Mouse (Mus musculus) midbrain, postnatal 0 days (tissue): Measurements from ENCODE around the gene Comp. TPM values are rescaled to one million over a fixed set of nuclear protein-coding genes. Genes with fewer than 3 reads are reported as not detected.
A peak's percentile ranks its signal among the peaks of the same experiment; 100 is the strongest.

ENCODE experiments used
- ATAC-seq: fragments of 200-750 bp; cut with Nextera tagmentation; 2 replicates; pipeline ENCODE4 v1.8.0; 2017; ENCODE audit warnings: moderate number of reproducible peaks, mild to moderate bottlenecking, moderate TSS enrichment, moderate library complexity; ENCODE audit not compliant: low FRiP score
- DNase-seq: peaks from one replicate; pipeline ENCODE4 v3.0.0-alpha.2; 2015; ENCODE audit warnings: low spot score
- H3K27ac ChIP-seq: fragments of 300-500 bp; sonication (generic); 2 replicates; pipeline ENCODE4 v1.5.1; 2014; ENCODE audit warnings: low read depth, mild to moderate bottlenecking, low read length, mixed read lengths
- H3K27me3 ChIP-seq: fragments of 300-500 bp; sonication (generic); 2 replicates; pipeline ENCODE4 v1.6.1; 2014; ENCODE audit warnings: low read length, control low read depth, mixed read lengths; ENCODE audit not compliant: insufficient read depth
- H3K36me3 ChIP-seq: fragments of 300-500 bp; sonication (generic); 2 replicates; pipeline ENCODE4 v1.6.1; 2014; ENCODE audit warnings: low read length, control low read depth, mixed read lengths; ENCODE audit not compliant: insufficient read depth
- H3K4me1 ChIP-seq: fragments of 300-500 bp; sonication (generic); 2 replicates; pipeline ENCODE4 v1.6.1; 2014; ENCODE audit warnings: mild to moderate bottlenecking, control low read depth, antibody characterized with exemption, low read length, mixed read lengths; ENCODE audit not compliant: insufficient read depth
- H3K4me2 ChIP-seq: fragments of 300-500 bp; sonication (generic); 2 replicates; pipeline ENCODE4 v1.6.1; 2014; ENCODE audit warnings: low read depth, mild to moderate bottlenecking, low read length, mixed read lengths; ENCODE audit not compliant: poor library complexity, severe bottlenecking
- H3K4me3 ChIP-seq: fragments of 300-500 bp; sonication (generic); 2 replicates; pipeline ENCODE4 v1.5.1; 2014; ENCODE audit warnings: low read depth, mild to moderate bottlenecking, low read length, moderate library complexity
- H3K9ac ChIP-seq: fragments of 300-500 bp; sonication (generic); replicated peaks from 2 replicates; pipeline ENCODE4 v1.6.1; 2014; ENCODE audit warnings: mild to moderate bottlenecking, low read length, moderate library complexity, mixed read lengths; ENCODE audit not compliant: poor library complexity, severe bottlenecking
- H3K9me3 ChIP-seq: fragments of 300-500 bp; sonication (generic); 2 replicates; pipeline ENCODE4 v1.6.1; 2016; ENCODE audit warnings: low read length, control low read depth
- CTCF ChIP-seq: IDR thresholded peaks from 2 replicates; pipeline ENCODE4 v1.5.1; 2016; ENCODE audit warnings: antibody characterized with exemption, mild to moderate bottlenecking
- WGBS: fragments of 180-500 bp; shearing (Covaris S2); extraction: QIAGEN DNeasy Blood & Tissue Kit; methylation state at CpG from one replicate; pipeline ENCODE4 v1.1.7; 2014; 5-methylcytosine and 5-hydroxymethylcytosine counted together
- polyA plus RNA-seq: library from polyadenylated mRNA; unstranded; fragments of >200 nt; fragmentation: Nextera tagmentation; extraction: Ambion mirVana; gene quantifications from 2 replicates; pipeline ENCODE4 v1.2.1, GENCODE M21; 2015
- total RNA-seq: library from RNA; depleted of rRNA; stranded (reverse); fragments of >200 nt; gene quantifications from 2 replicates; pipeline ENCODE4 v1.2.3, GENCODE M21; 2014

Comp gene
- total and polyA plus RNA-seq, 2 experiments from 2014 or later, result 0.38 to 0.49 TPM

- ATAC-seq (peak; percentile 86), DNase-seq (peak; percentile 78)
- H3K4me2 ChIP-seq, result no peak overlapping the region
- H3K9ac ChIP-seq, result no peak overlapping the region
- H3K9me3 ChIP-seq, result no peaks in the 10 kb centered on the region
- WGBS, result 30% methylated on average over 52 of the region's 53 CpGs
- 0 out of 2 replicates have a peak, but pooled peaks cover 3% of the 10 kb centered on the region for H3K4me1 ChIP-seq
- TF ChIP-seq CTCF, result peak; percentile 61
- H3K27ac ChIP-seq, result peak overlapping the region; percentile 21
- peaks cover 60% of the 10 kb centered on the region for H3K36me3 ChIP-seq
- no peaks in the 10 kb centered on the region for H3K27me3 ChIP-seq
- no peak overlapping the region for H3K4me3 ChIP-seq
These were observed 42.5 kb upstream of the Comp start for GRCm38 (mm10) chr8:70330741-70331364.

GRCm38 (mm10) chr8:70331526-70331925 is 41.8 kb upstream of the Comp start:
- DNase-seq (no peak), ATAC-seq (no peak)
- Histone ChIP-seq H3K27ac (peak overlapping the region; percentile 21; the same call in 1 of the 2 replicates), H3K9ac (no peak overlapping the region), H3K9me3 (no peaks in the 10 kb centered on the region), H3K4me2 (no peak overlapping the region), H3K36me3 (peaks cover 67% of the 10 kb centered on the region), H3K4me1 (0 out of 2 replicates have a peak, but pooled peaks cover 3% of the 10 kb centered on the region), H3K4me3 (no peak overlapping the region), H3K27me3 (no peaks in the 10 kb centered on the region)
- no peak for TF ChIP-seq CTCF
- 52% methylated on average over 19 of the region's 19 CpGs for WGBS

DNA sequence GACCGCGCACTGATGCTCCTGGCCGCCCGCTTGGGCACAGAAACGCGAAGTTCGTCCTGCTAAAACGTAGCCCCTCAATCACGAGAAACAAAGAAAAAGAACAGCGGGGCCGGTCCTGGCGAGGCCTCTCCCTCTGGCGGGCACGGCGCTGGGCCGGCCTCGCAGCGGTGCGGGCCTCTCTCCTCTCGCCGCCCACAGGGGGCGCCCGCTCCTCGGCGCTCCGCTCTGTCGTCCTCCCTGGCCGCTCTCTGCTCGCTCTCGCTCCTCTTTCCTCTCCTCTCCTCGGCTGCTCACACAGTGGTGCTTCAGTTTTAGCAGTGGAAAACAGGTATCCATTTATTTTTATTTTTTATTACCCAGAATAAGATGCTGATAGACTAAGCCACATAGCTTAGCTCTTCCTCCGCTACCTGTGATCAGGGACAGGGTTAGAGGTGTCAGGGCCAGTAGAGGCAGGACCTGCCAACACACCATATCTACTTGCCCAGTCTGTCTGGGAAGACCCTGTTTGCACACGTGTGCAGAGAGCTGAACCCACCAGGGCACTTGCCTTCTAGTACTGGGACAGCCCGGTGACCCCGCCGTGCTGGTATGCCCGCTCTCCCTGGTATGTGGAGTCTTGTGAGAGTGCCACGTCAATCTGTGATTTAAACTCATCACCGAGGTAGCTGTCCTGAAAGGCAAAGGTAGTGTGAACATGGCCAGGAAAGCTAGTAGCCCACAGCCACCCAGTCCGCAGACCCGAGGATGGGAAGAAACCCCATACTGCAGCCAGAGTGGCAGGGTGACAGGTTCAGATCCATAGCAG is 41.1 kb upstream of the Comp start:
- Histone ChIP-seq H3K9me3 (no peaks in the 10 kb centered on the region), H3K4me3 (no peak overlapping the region), H3K27me3 (no peaks in the 10 kb centered on the region), H3K36me3 (peaks cover 75% of the 10 kb centered on the region), H3K9ac (no peak overlapping the region), H3K4me1 (0 out of 2 replicates have a peak, but pooled peaks cover 3% of the 10 kb centered on the region), H3K27ac (peak overlapping the region; percentile 64), H3K4me2 (no peak overlapping the region)
- ATAC-seq, result peak; percentile 71
- peak; percentile 85 for DNase-seq
- TF ChIP-seq CTCF, result peak; percentile 78
- 26% methylated on average over 40 of the region's 41 CpGs for WGBS

DNA sequence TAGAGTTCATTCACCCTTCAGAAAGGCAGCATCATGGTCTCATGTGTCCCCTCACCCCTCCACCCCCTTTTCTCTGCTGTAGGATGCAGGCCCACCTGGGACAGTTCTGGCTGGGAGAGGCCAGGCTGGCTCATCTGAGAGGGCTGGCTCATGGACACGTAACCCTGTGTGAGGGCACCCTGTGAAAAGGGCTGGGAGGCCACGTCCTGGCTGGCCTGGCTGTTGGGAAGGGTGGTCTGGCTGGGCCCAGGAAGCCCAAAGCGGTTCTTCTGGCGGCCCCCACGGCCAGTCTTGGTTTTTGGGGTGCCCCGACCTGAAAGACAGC is 40.5 kb upstream of the Comp start:
- DNase-seq, result no peak

DNA sequence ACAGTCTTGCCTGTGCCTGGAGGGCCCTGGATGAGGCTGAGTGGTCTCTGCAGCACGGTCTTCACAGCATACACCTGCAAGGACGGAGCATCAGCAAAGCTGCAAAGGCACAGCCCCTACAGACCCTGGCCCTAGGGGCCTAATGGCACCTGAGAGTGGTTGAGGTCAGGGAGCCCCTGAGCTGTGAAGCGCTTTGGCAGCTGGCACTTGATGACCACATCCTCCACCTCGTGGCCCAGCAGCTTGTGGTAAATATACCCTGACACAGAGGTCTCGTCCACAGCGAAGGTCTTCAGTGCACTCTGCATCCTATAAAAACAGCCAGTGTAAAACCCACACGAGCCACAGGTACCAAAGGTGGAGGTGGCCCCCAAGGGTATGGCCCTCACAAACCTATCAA is 34.4 kb upstream of the Comp start:
- Histone ChIP-seq H3K4me2 (no peak overlapping the region), H3K4me1 (no peaks in the 10 kb centered on the region), H3K36me3 (peaks cover 94% of the 10 kb centered on the region), H3K9ac (no peak overlapping the region), H3K9me3 (no peaks in the 10 kb centered on the region), H3K27ac (no peak overlapping the region), H3K27me3 (no peaks in the 10 kb centered on the region), H3K4me3 (no peak overlapping the region)
- DNase-seq (no peak), ATAC-seq (no peak)
- TF ChIP-seq CTCF, result no peak
- WGBS, result 95% methylated on average over 7 of the region's 7 CpGs

More for the DNA sequence above, 40.5 kb upstream of the Comp start:
- WGBS, result 96% methylated on average over 6 of the region's 6 CpGs
- Histone ChIP-seq H3K4me2 (no peak overlapping the region), H3K9me3 (no peaks in the 10 kb centered on the region), H3K27ac (no peak overlapping the region), H3K36me3 (peaks cover 76% of the 10 kb centered on the region), H3K4me3 (no peak overlapping the region), H3K9ac (no peak overlapping the region), H3K4me1 (0 out of 2 replicates have a peak, but pooled peaks cover 3% of the 10 kb centered on the region), H3K27me3 (no peaks in the 10 kb centered on the region)
- ATAC-seq, result no peak
- no peak for TF ChIP-seq CTCF

- peaks cover 77% of the 10 kb centered on the region for H3K36me3 ChIP-seq
- H3K4me3 ChIP-seq, result no peak overlapping the region
- H3K9me3 ChIP-seq, result no peaks in the 10 kb centered on the region
- no peak overlapping the region for H3K9ac ChIP-seq
- no peak overlapping the region for H3K4me2 ChIP-seq
- no peak overlapping the region for H3K27ac ChIP-seq
- H3K27me3 ChIP-seq, result no peaks in the 10 kb centered on the region
- WGBS, result 93% methylated on average over 7 of the region's 7 CpGs
- DNase-seq (no peak), ATAC-seq (no peak)
- no peaks in the 10 kb centered on the region for H3K4me1 ChIP-seq
- no peak for TF ChIP-seq CTCF
These were observed 32.7 kb upstream of the Comp start for GRCm38 (mm10) chr8:70340659-70341058.
